In genomic region chr14:100156639-100157038, GRCm38 (mm10) we compare ENCODE assay signal across 19 mouse cellular contexts.
DNase-seq lines count a peak whose midpoint lies in the region; ATAC-seq lines count a peak whose summit lies in the region.
"Had no signal": no experiment of that assay in that cellular context is flagged by ENCODE, and none has a peak within 500 bp of the region (broad histone marks: within the 10 kb centered on the region; RNA-seq: fewer than 3 reads in every experiment).

No protein-coding gene starts in this region.

- H3K9ac ChIP-seq in forebrain, embryonic 13.5 days = no peak overlapping the region
- no peak overlapping the region for H3K9ac ChIP-seq in forebrain, embryonic 14.5 days (ENCODE audit: low read length)
- no peak overlapping the region for H3K9ac ChIP-seq in midbrain, embryonic 15.5 days
- no peak overlapping the region for H3K9ac ChIP-seq in midbrain, embryonic 11.5 days (ENCODE audit: low read length)
- H3K9ac ChIP-seq: heart, embryonic 13.5 days had no signal

- no peak for DNase-seq in forebrain, embryonic 14.5 days (ENCODE audit: low spot score)
- DNase-seq in frontal cortex, adult 2 months (ENCODE audit: extremely low spot score in 1 of 2, low spot score in 1 of 2) = no peak
- DNase-seq in midbrain, embryonic 11.5 days (ENCODE audit: low spot score, missing footprints) = no peak
- peak; percentile 51 for DNase-seq in brain, adult 2 months (ENCODE audit: low read depth, low spot score)
- DNase-seq: adrenal gland, postnatal 14 days; B cell, adult 2 months; cerebellum, adult 18-20 months; cerebellum, postnatal 10 days; gastrocnemius, postnatal 36 days; heart, adult 11 months; heart, postnatal 36 days had no signal

- 0 out of 2 replicates have a peak, but pooled peaks have one; percentile 21 for ATAC-seq in forebrain, embryonic 13.5 days
- no peak for ATAC-seq in forebrain, embryonic 14.5 days
- 0 out of 2 replicates have a peak, but pooled peaks have one; percentile 50 for ATAC-seq in frontal cortex, adult (ENCODE audit: low TSS enrichment)
- ATAC-seq in midbrain, embryonic 15.5 days (replicated peaks) = 0 out of 2 replicates have a peak, but pooled peaks have one; percentile 32
- no peak for ATAC-seq in midbrain, embryonic 11.5 days (ENCODE audit: low FRiP score)
- ATAC-seq: activated CD4-positive, CD25-positive, alpha-beta regulatory T cell, adult 4 months; CD4-positive, CD25-positive, alpha-beta regulatory T cell, adult 4 months; hindbrain, embryonic 16.5 days had no signal

- no peak overlapping the region for H3K4me2 ChIP-seq in forebrain, embryonic 13.5 days
- no peak overlapping the region for H3K4me2 ChIP-seq in forebrain, embryonic 14.5 days (ENCODE audit: low read length)
- H3K4me2 ChIP-seq in midbrain, embryonic 15.5 days = no peak overlapping the region
- H3K4me2 ChIP-seq in midbrain, embryonic 11.5 days = no peak overlapping the region
- H3K4me2 ChIP-seq: heart, embryonic 13.5 days had no signal

- no peak overlapping the region for H3K4me3 ChIP-seq in forebrain, embryonic 13.5 days
- H3K4me3 ChIP-seq in forebrain, embryonic 14.5 days (ENCODE audit: low read depth, low read length) = no peak overlapping the region
- no peak overlapping the region for H3K4me3 ChIP-seq in midbrain, embryonic 15.5 days
- no peak overlapping the region for H3K4me3 ChIP-seq in midbrain, embryonic 11.5 days (ENCODE audit: low read depth, low read length)
- H3K4me3 ChIP-seq: embryonic facial prominence, embryonic 10.5 days; heart, embryonic 13.5 days had no signal

- no peaks in the 10 kb centered on the region for H3K27me3 ChIP-seq in forebrain, embryonic 13.5 days
- no peaks in the 10 kb centered on the region for H3K27me3 ChIP-seq in forebrain, embryonic 14.5 days (replicated peaks; ENCODE audit: control insufficient read depth, insufficient read depth, low read length)
- H3K27me3 ChIP-seq in midbrain, embryonic 15.5 days (replicated peaks) = no peaks in the 10 kb centered on the region
- no peaks in the 10 kb centered on the region for H3K27me3 ChIP-seq in midbrain, embryonic 11.5 days (ENCODE audit: control insufficient read depth, insufficient read depth, low read length)
- H3K27me3 ChIP-seq: heart, embryonic 13.5 days had no signal

- H3K36me3 ChIP-seq in forebrain, embryonic 13.5 days (ENCODE audit: poor library complexity, severe bottlenecking) = no peaks in the 10 kb centered on the region
- H3K36me3 ChIP-seq in forebrain, embryonic 14.5 days (ENCODE audit: control insufficient read depth, insufficient read depth, low read length) = no peaks in the 10 kb centered on the region
- H3K36me3 ChIP-seq in midbrain, embryonic 15.5 days (replicated peaks) = no peaks in the 10 kb centered on the region
- no peaks in the 10 kb centered on the region for H3K36me3 ChIP-seq in midbrain, embryonic 11.5 days (ENCODE audit: control insufficient read depth, insufficient read depth, low read length)
- H3K36me3 ChIP-seq: heart, embryonic 13.5 days had no signal

- no peaks in the 10 kb centered on the region for H3K9me3 ChIP-seq in forebrain, embryonic 13.5 days (replicated peaks)
- no peaks in the 10 kb centered on the region for H3K9me3 ChIP-seq in forebrain, embryonic 14.5 days (replicated peaks; ENCODE audit: control insufficient read depth, low read length)
- H3K9me3 ChIP-seq in midbrain, embryonic 15.5 days = no peaks in the 10 kb centered on the region
- no peaks in the 10 kb centered on the region for H3K9me3 ChIP-seq in midbrain, embryonic 11.5 days (ENCODE audit: control insufficient read depth, low read length)
- H3K9me3 ChIP-seq: embryonic facial prominence, embryonic 10.5 days; heart, embryonic 13.5 days had no signal

- H3K4me1 ChIP-seq in forebrain, embryonic 13.5 days = peaks cover 8% of the 10 kb centered on the region; the same call in 1 of the 2 replicates
- H3K4me1 ChIP-seq in forebrain, embryonic 14.5 days (ENCODE audit: control insufficient read depth, insufficient read depth, low read length) = peaks cover 2% of the 10 kb centered on the region; the same call in 1 of the 2 replicates
- peaks cover 11% of the 10 kb centered on the region for H3K4me1 ChIP-seq in midbrain, embryonic 15.5 days
- no peaks in the 10 kb centered on the region for H3K4me1 ChIP-seq in midbrain, embryonic 11.5 days (ENCODE audit: control insufficient read depth, insufficient read depth, low read length)
- H3K4me1 ChIP-seq: embryonic facial prominence, embryonic 10.5 days; heart, embryonic 13.5 days had no signal

- H3K27ac ChIP-seq in forebrain, embryonic 13.5 days = no peak overlapping the region
- no peak overlapping the region for H3K27ac ChIP-seq in forebrain, embryonic 14.5 days (ENCODE audit: low read depth, low read length)
- no peak overlapping the region for H3K27ac ChIP-seq in midbrain, embryonic 15.5 days
- H3K27ac ChIP-seq in midbrain, embryonic 11.5 days (ENCODE audit: low read depth, low read length) = no peak overlapping the region
- H3K27ac ChIP-seq: embryonic facial prominence, embryonic 10.5 days; heart, embryonic 13.5 days had no signal

Comparison
In these comparisons a context has a peak if more than half of its experiments do, and no peak if none do; other contexts are left out.
1. ATAC-seq: peak in forebrain, embryonic 13.5 days (single experiment), frontal cortex, adult (single experiment) and midbrain, embryonic 15.5 days (single experiment); none in forebrain, embryonic 14.5 days (single experiment) and midbrain, embryonic 11.5 days (single experiment).